Mouse (Mus musculus): ENCODE results near the gene Sdr39u1. TPM values are rescaled to one million over a fixed set of nuclear protein-coding genes. Genes with fewer than 3 reads are reported as not detected.

Sdr39u1 gene
- total and polyA plus RNA-seq, 3 experiments = 2.2 TPM; not detected in 2

DNA sequence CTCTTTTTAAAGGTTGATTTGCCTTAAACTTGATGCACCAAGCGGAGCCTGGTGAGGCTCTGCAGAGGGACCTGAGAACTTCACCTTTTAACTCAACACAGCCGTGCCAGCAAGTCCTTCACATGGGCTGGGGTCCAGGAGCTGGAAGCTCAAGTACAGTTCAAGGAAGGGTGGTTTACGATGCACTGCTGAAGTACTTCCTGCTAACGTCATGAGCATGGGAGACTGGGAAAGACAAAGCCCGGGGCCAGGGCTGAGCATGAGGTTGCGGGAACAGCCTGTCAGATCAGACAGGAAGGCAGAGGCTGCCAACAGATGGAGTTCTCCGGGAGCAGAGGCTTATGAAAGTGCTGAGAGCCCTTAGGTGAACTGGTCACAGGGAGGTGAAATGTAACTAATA is 33.5 kb upstream of the Sdr39u1 start:
- H3K4me1 ChIP-seq (ENCODE audit: insufficient read depth, low read depth, low read length) = peaks cover 78% of the 10 kb centered on the region
- H3K27me3 ChIP-seq (ENCODE audit: insufficient read depth, low read length) = no peaks in the 10 kb centered on the region
- no peak overlapping the region; the same call in 1 of the 2 replicates for H3K4me3 ChIP-seq (ENCODE audit: low read depth, low read length)
- no peak for ATAC-seq (ENCODE audit: extremely low read depth, insufficient number of reproducible peaks, low FRiP score, poor library complexity, severe bottlenecking)
- H3K9me3 ChIP-seq (replicated peaks) = no peaks in the 10 kb centered on the region
- TF ChIP-seq GATA2 (IDR thresholded peaks at IDR 0.05; ENCODE audit: borderline replicate concordance, low read depth, low read length) = no peak
- no peak for TF ChIP-seq CTCF (IDR thresholded peaks at IDR 0.05; ENCODE audit: low read depth, low read length)
- no peak for TF ChIP-seq TAL1 (conservative IDR thresholded peaks at IDR 0.05; ENCODE audit: low read depth, low read length)
- no peak for TF ChIP-seq POLR2AphosphoS5 (IDR thresholded peaks at IDR 0.05; ENCODE audit: insufficient replicate concordance, low read depth, low read length)
- no peak for TF ChIP-seq GATA1 (IDR thresholded peaks at IDR 0.05; ENCODE audit: borderline replicate concordance, low read length)
- no peaks in the 10 kb centered on the region for H3K36me3 ChIP-seq (replicated peaks)
- DNase-seq (ENCODE audit: low spot score) = no peak

GRCm38 (mm10) chr14:55929263-55929997 is 29.3 kb upstream of the Sdr39u1 start:
- peak; percentile 58 for ATAC-seq (ENCODE audit: extremely low read depth, insufficient number of reproducible peaks, low FRiP score, poor library complexity, severe bottlenecking)

DNA sequence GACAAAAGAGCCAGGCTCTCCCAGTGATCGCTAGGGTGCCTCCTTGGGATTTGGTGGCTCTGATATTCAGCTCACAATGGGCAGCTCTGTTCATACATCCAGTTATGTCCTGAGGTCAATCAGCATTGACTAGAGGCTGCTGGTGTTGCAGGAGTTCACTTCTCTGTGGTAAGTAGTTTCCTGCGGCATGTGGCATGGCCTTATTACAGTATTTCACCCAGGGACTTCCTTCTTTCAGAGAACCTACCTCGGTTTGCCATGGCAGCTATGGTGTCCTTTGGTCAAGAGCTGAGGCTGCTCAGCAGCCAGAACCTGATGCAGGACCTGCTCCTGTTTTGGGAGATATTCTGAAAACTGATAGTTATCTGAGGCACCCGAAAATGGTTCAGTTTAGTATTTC is 26.8 kb upstream of the Sdr39u1 start:
- H3K4me1 ChIP-seq (ENCODE audit: insufficient read depth, low read depth, low read length) = peaks cover 92% of the 10 kb centered on the region
- no peaks in the 10 kb centered on the region for H3K36me3 ChIP-seq (replicated peaks)
- H3K27me3 ChIP-seq (ENCODE audit: insufficient read depth, low read length) = no peaks in the 10 kb centered on the region
- ATAC-seq (ENCODE audit: extremely low read depth, insufficient number of reproducible peaks, low FRiP score, poor library complexity, severe bottlenecking) = no peak
- no peak overlapping the region for H3K4me3 ChIP-seq (ENCODE audit: low read depth, low read length)
- TF ChIP-seq GATA2 (IDR thresholded peaks at IDR 0.05; ENCODE audit: borderline replicate concordance, low read depth, low read length) (no peak), GATA1 (IDR thresholded peaks at IDR 0.05; ENCODE audit: borderline replicate concordance, low read length) (no peak), TAL1 (conservative IDR thresholded peaks at IDR 0.05; ENCODE audit: low read depth, low read length) (no peak), POLR2AphosphoS5 (IDR thresholded peaks at IDR 0.05; ENCODE audit: insufficient replicate concordance, low read depth, low read length) (no peak), CTCF (IDR thresholded peaks at IDR 0.05; ENCODE audit: low read depth, low read length) (no peak)
- no peaks in the 10 kb centered on the region for H3K9me3 ChIP-seq (replicated peaks)
- DNase-seq (ENCODE audit: low spot score) = no peak

More at GRCm38 (mm10) chr14:55929263-55929997, 29.3 kb upstream of the Sdr39u1 start:
- no peaks in the 10 kb centered on the region for H3K9me3 ChIP-seq (replicated peaks)
- no peaks in the 10 kb centered on the region for H3K27me3 ChIP-seq (ENCODE audit: insufficient read depth, low read length)
- TF ChIP-seq CTCF (IDR thresholded peaks at IDR 0.05; ENCODE audit: low read depth, low read length) (no peak), POLR2AphosphoS5 (IDR thresholded peaks at IDR 0.05; ENCODE audit: insufficient replicate concordance, low read depth, low read length) (no peak), GATA2 (IDR thresholded peaks at IDR 0.05; ENCODE audit: borderline replicate concordance, low read depth, low read length) (no peak), TAL1 (conservative IDR thresholded peaks at IDR 0.05; ENCODE audit: low read depth, low read length) (no peak), GATA1 (IDR thresholded peaks at IDR 0.05; ENCODE audit: borderline replicate concordance, low read length) (no peak)
- peaks cover 90% of the 10 kb centered on the region for H3K4me1 ChIP-seq (ENCODE audit: insufficient read depth, low read depth, low read length)
- peak; percentile 14 for DNase-seq (ENCODE audit: low spot score)
- no peak overlapping the region for H3K4me3 ChIP-seq (ENCODE audit: low read depth, low read length)
- H3K36me3 ChIP-seq (replicated peaks) = no peaks in the 10 kb centered on the region

DNA sequence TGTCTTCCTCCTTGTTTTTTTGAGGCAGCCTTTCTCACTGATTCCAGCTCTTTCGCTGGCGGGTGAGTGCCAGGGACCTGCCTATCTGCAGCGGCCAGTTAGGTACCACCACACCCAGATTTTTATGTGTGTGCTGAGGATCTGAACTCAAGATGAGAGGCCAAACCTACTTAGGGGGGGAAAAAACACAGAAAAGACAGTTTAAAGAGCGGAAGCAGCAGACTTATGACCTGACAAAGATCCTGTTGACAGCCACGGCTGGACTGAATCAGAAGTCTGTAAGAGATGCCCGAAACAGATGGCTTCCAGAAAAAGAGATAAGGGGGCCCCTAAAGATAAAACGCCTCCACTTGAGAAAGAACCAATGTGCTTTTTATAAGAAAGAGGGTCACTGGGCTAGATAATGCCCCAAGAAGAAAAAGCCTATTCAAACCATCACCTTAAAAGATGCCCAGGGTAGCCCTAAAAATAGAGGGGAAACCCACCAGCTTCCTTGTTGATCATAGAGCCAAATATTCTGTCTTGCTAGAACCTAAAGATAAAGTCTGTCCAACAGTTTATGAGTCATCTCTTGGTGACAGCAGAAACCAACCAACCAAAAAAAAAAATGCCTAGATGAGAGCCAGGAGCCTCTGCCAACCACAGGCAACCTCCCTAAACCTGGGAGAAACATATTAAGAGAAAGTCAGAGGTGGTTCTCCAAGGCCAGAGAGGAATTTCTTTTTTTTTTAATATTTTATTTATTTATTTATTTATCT is 22.6 kb upstream of the Sdr39u1 start:
- TF ChIP-seq CTCF (IDR thresholded peaks at IDR 0.05; ENCODE audit: low read depth, low read length) (no peak), GATA2 (IDR thresholded peaks at IDR 0.05; ENCODE audit: borderline replicate concordance, low read depth, low read length) (no peak), GATA1 (IDR thresholded peaks at IDR 0.05; ENCODE audit: borderline replicate concordance, low read length) (no peak), TAL1 (conservative IDR thresholded peaks at IDR 0.05; ENCODE audit: low read depth, low read length) (peak; percentile 91)

DNA sequence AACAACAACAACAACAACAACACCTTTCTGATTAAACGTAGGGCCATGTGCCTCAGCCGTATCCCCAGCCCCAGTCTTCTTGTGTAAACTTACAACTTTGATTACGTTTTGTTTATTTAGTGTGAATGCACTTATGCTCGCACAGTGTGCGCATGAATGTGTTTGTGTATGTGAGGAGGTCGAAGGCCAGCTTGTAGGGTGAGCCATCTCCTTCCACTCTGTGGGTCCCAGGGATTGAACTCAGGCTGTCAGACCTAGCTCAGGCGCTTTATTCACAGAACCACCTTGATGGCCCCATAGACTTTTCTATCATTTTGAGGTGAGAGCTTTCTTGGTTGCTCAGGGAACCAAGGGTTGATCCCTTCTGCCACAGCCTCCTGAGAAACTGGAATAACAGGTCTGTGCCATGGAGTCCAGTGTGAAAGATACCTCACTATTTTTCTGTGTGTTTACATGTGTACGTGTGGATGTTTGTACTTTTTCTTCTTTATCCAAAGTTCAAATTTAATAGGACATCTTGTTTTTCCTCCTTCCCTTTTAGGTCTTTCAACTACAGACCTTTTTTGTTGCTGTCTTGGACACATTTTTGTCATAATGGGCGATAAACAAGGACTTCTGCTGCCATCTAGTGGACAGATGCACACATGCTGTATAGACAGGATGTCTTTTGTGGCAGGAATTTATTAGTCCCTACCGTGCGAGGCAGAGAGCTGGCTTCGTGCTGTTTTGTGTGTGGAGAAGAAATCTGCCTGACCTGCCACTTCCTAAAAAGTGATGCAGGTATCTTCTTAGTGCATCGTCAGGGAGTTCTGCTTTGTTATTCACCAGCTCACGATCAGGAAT is 18.4 kb upstream of the Sdr39u1 start:
- TF ChIP-seq CTCF (IDR thresholded peaks at IDR 0.05; ENCODE audit: low read depth, low read length) (peak; percentile 85), TAL1 (conservative IDR thresholded peaks at IDR 0.05; ENCODE audit: low read depth, low read length) (no peak), POLR2AphosphoS5 (IDR thresholded peaks at IDR 0.05; ENCODE audit: insufficient replicate concordance, low read depth, low read length) (no peak)
- Histone ChIP-seq H3K9me3 (replicated peaks) (no peaks in the 10 kb centered on the region), H3K36me3 (replicated peaks) (no peaks in the 10 kb centered on the region), H3K27me3 (ENCODE audit: insufficient read depth, low read length) (no peaks in the 10 kb centered on the region), H3K4me1 (ENCODE audit: insufficient read depth, low read depth, low read length) (peaks cover 52% of the 10 kb centered on the region), H3K4me3 (ENCODE audit: low read depth, low read length) (no peak overlapping the region)
- peak; percentile 48 for DNase-seq (ENCODE audit: low spot score)
- ATAC-seq (ENCODE audit: extremely low read depth, insufficient number of reproducible peaks, low FRiP score, poor library complexity, severe bottlenecking) = no peak

More for the DNA sequence above, 22.6 kb upstream of the Sdr39u1 start:
- Histone ChIP-seq H3K9me3 (replicated peaks) (no peaks in the 10 kb centered on the region), H3K27me3 (ENCODE audit: insufficient read depth, low read length) (no peaks in the 10 kb centered on the region), H3K36me3 (replicated peaks) (no peaks in the 10 kb centered on the region), H3K4me1 (ENCODE audit: insufficient read depth, low read depth, low read length) (peaks cover 89% of the 10 kb centered on the region), H3K4me3 (ENCODE audit: low read depth, low read length) (peak overlapping the region; percentile 35; the same call in 1 of the 2 replicates)
- ATAC-seq (ENCODE audit: extremely low read depth, insufficient number of reproducible peaks, low FRiP score, poor library complexity, severe bottlenecking) (peak; percentile 85), DNase-seq (ENCODE audit: low spot score) (peak; percentile 68)

All from G1E (cell line).